Mouse (Mus musculus): ENCODE data around the gene Vmn2r29. TPM values are rescaled to one million over a fixed set of nuclear protein-coding genes. Genes with fewer than 3 reads are reported as not detected.

Gene Vmn2r29
- polyA plus RNA-seq, 1 experiment from 2014 or later = 0.65 TPM

Other genes with a start within 250 kb of the Vmn2r29 start
- 15.7 and 17.2 TPM in 2 replicates for gene Zfp954, start 125.8 kb downstream of the Vmn2r29 start, polyA plus RNA-seq (2016; fragmentation: Nextera tagmentation; extraction: Ambion mirVana)
- gene Zfp773, start 110.6 kb downstream of the Vmn2r29 start, polyA plus RNA-seq (2016; fragmentation: Nextera tagmentation; extraction: Ambion mirVana) = 12.1 and 14.9 TPM in 2 replicates
- 3.3 and 3.9 TPM in 2 replicates for gene Zfp418, start 76.0 kb downstream of the Vmn2r29 start, polyA plus RNA-seq (2016; fragmentation: Nextera tagmentation; extraction: Ambion mirVana)
- 9.4 and 9.7 TPM in 2 replicates for gene Zfp772, start 37.3 kb downstream of the Vmn2r29 start, polyA plus RNA-seq (2016; fragmentation: Nextera tagmentation; extraction: Ambion mirVana)
- gene Gm45844, start 31.0 kb upstream of the Vmn2r29 start, polyA plus RNA-seq (2016; fragmentation: Nextera tagmentation; extraction: Ambion mirVana) = 3.3 and 3.8 TPM in 2 replicates
- 90.2 and 90.9 TPM in 2 replicates for gene Clcn4, start 53.5 kb upstream of the Vmn2r29 start, polyA plus RNA-seq (2016; fragmentation: Nextera tagmentation; extraction: Ambion mirVana)
- not detected in 2 replicates for gene Vmn2r30, start 90.3 kb upstream of the Vmn2r29 start, polyA plus RNA-seq (2016; fragmentation: Nextera tagmentation; extraction: Ambion mirVana)
- gene Gm45783, start 127.2 kb upstream of the Vmn2r29 start, polyA plus RNA-seq (2016; fragmentation: Nextera tagmentation; extraction: Ambion mirVana) = not detected in 2 replicates
- not detected in 2 replicates for gene Vmn2r31, start 152.4 kb upstream of the Vmn2r29 start, polyA plus RNA-seq (2016; fragmentation: Nextera tagmentation; extraction: Ambion mirVana)
- gene Vmn2r32, start 232.7 kb upstream of the Vmn2r29 start, polyA plus RNA-seq (2016; fragmentation: Nextera tagmentation; extraction: Ambion mirVana) = not detected in 2 replicates